Mouse (Mus musculus) embryonic facial prominence, embryonic 15.5 days (tissue): ENCODE data around the gene Slc31a2. TPM values are rescaled to one million over a fixed set of nuclear protein-coding genes. Genes with fewer than 3 reads are reported as not detected.

Experiments used
- ATAC-seq: fragments of 200-750 bp; cut with Nextera tagmentation; 2 replicates; pipeline ENCODE4 v1.8.0; 2017; ENCODE audit warnings: low read depth, moderate TSS enrichment; ENCODE audit not compliant: insufficient number of reproducible peaks, low FRiP score, low TSS enrichment
- H3K27ac ChIP-seq: fragments of 300-500 bp; sonication (generic); replicated peaks from 2 replicates; pipeline ENCODE4 v1.5.1; 2015; ENCODE audit warnings: mild to moderate bottlenecking, inconsistent platforms
- H3K27me3 ChIP-seq: fragments of 300-500 bp; sonication (generic); 2 replicates; pipeline ENCODE4 v1.6.1; 2015; ENCODE audit warnings: inconsistent platforms
- H3K36me3 ChIP-seq: fragments of 300-500 bp; sonication (generic); 2 replicates; pipeline ENCODE4 v1.6.1; 2015; ENCODE audit warnings: mild to moderate bottlenecking, inconsistent platforms
- H3K4me1 ChIP-seq: fragments of 300-500 bp; sonication (generic); 2 replicates; pipeline ENCODE4 v1.6.1; 2015; ENCODE audit warnings: inconsistent platforms
- H3K4me2 ChIP-seq: fragments of 300-500 bp; sonication (generic); replicated peaks from 2 replicates; pipeline ENCODE4 v1.6.1; 2015; ENCODE audit warnings: mild to moderate bottlenecking, inconsistent platforms
- H3K4me3 ChIP-seq: fragments of 300-500 bp; sonication (generic); replicated peaks from 2 replicates; pipeline ENCODE4 v1.5.1; 2015; ENCODE audit warnings: mild to moderate bottlenecking, inconsistent platforms
- H3K9ac ChIP-seq: fragments of 300-500 bp; sonication (generic); 2 replicates; pipeline ENCODE4 v1.6.1; 2015; ENCODE audit warnings: inconsistent platforms
- H3K9me3 ChIP-seq: fragments of 300-500 bp; sonication (generic); replicated peaks from 2 replicates; pipeline ENCODE4 v1.6.1; 2016; ENCODE audit warnings: inconsistent platforms
- WGBS: fragments of 180-500 bp; shearing (Covaris S2); methylation state at CpG from one replicate; pipeline ENCODE4 v1.1.7; 2015; 5-methylcytosine and 5-hydroxymethylcytosine counted together
- polyA plus RNA-seq: library from polyadenylated mRNA; unstranded; fragments of >200 nt; fragmentation: Nextera tagmentation; extraction: Ambion mirVana; gene quantifications from 2 replicates; pipeline ENCODE4 v1.2.1, GENCODE M21; 2015

The Slc31a2 gene
- polyA plus RNA-seq, 1 experiment from 2014 or later, result 38.9 TPM

GRCm38 (mm10) chr4:62322684-62323083 is 60.3 kb downstream of the Slc31a2 start:
- no peak for ATAC-seq
- Histone ChIP-seq H3K36me3 (peaks cover 72% of the 10 kb centered on the region), H3K4me1 (no peaks in the 10 kb centered on the region), H3K9ac (no peak overlapping the region), H3K27me3 (no peaks in the 10 kb centered on the region), H3K4me3 (no peak overlapping the region), H3K27ac (no peak overlapping the region), H3K4me2 (no peak overlapping the region), H3K9me3 (no peaks in the 10 kb centered on the region)
- 86% methylated on average over 3 of the region's 3 CpGs for WGBS

GRCm38 (mm10) chr4:62326111-62326510 is 63.7 kb downstream of the Slc31a2 start:
- H3K9me3 ChIP-seq, result no peaks in the 10 kb centered on the region
- H3K36me3 ChIP-seq, result peaks cover 67% of the 10 kb centered on the region
- H3K4me1 ChIP-seq, result no peaks in the 10 kb centered on the region
- ATAC-seq, result no peak
- no peak overlapping the region for H3K27ac ChIP-seq
- H3K27me3 ChIP-seq, result no peaks in the 10 kb centered on the region
- no peak overlapping the region for H3K4me2 ChIP-seq
- H3K9ac ChIP-seq, result no peak overlapping the region
- no peak overlapping the region for H3K4me3 ChIP-seq

- H3K9me3 ChIP-seq, result no peaks in the 10 kb centered on the region
- no peaks in the 10 kb centered on the region for H3K4me1 ChIP-seq
- no peak overlapping the region for H3K4me2 ChIP-seq
- H3K27me3 ChIP-seq, result no peaks in the 10 kb centered on the region
- peaks cover 50% of the 10 kb centered on the region for H3K36me3 ChIP-seq
- no peak overlapping the region for H3K9ac ChIP-seq
- 81% methylated on average over 6 of the region's 6 CpGs for WGBS
- H3K4me3 ChIP-seq, result no peak overlapping the region
- H3K27ac ChIP-seq, result no peak overlapping the region
- ATAC-seq, result no peak
Observed at GRCm38 (mm10) chr4:62328941-62329660, 66.7 kb downstream of the Slc31a2 start.

- no peak overlapping the region for H3K9ac ChIP-seq
- no peaks in the 10 kb centered on the region for H3K9me3 ChIP-seq
- H3K27me3 ChIP-seq, result no peaks in the 10 kb centered on the region
- H3K27ac ChIP-seq, result no peak overlapping the region
- H3K4me3 ChIP-seq, result no peak overlapping the region
- no peak overlapping the region for H3K4me2 ChIP-seq
- peaks cover 43% of the 10 kb centered on the region for H3K36me3 ChIP-seq
- 81% methylated on average over 5 of the region's 5 CpGs for WGBS
- ATAC-seq, result no peak
- H3K4me1 ChIP-seq, result no peaks in the 10 kb centered on the region
Observed at GRCm38 (mm10) chr4:62331977-62332376, 69.6 kb downstream of the Slc31a2 start.

- Histone ChIP-seq H3K4me1 (no peaks in the 10 kb centered on the region), H3K27me3 (no peaks in the 10 kb centered on the region), H3K9ac (no peak overlapping the region), H3K27ac (no peak overlapping the region), H3K9me3 (no peaks in the 10 kb centered on the region), H3K4me2 (no peak overlapping the region), H3K36me3 (peaks cover 40% of the 10 kb centered on the region), H3K4me3 (no peak overlapping the region)
- WGBS, result 88% methylated on average over 5 of the region's 5 CpGs
- ATAC-seq, result no peak
Observed at GRCm38 (mm10) chr4:62338536-62338935, 76.2 kb downstream of the Slc31a2 start.

- 100% methylated on average over 1 of the region's 1 CpGs for WGBS
- Histone ChIP-seq H3K4me1 (no peaks in the 10 kb centered on the region), H3K9me3 (no peaks in the 10 kb centered on the region), H3K4me2 (no peak overlapping the region), H3K27me3 (no peaks in the 10 kb centered on the region), H3K36me3 (peaks cover 32% of the 10 kb centered on the region), H3K4me3 (no peak overlapping the region), H3K27ac (no peak overlapping the region), H3K9ac (no peak overlapping the region)
- no peak for ATAC-seq
Observed at GRCm38 (mm10) chr4:62344000-62344399, 81.6 kb downstream of the Slc31a2 start.

GRCm38 (mm10) chr4:62345827-62346226 is 83.5 kb downstream of the Slc31a2 start:
- H3K36me3 ChIP-seq, result peaks cover 30% of the 10 kb centered on the region
- no peak for ATAC-seq
- WGBS, result 79% methylated on average over 4 of the region's 4 CpGs
- no peaks in the 10 kb centered on the region for H3K27me3 ChIP-seq
- no peak overlapping the region for H3K27ac ChIP-seq
- H3K4me1 ChIP-seq, result no peaks in the 10 kb centered on the region
- no peak overlapping the region for H3K4me2 ChIP-seq
- H3K4me3 ChIP-seq, result no peak overlapping the region
- H3K9ac ChIP-seq, result no peak overlapping the region
- no peaks in the 10 kb centered on the region for H3K9me3 ChIP-seq

- no peak overlapping the region for H3K4me2 ChIP-seq
- H3K27me3 ChIP-seq, result no peaks in the 10 kb centered on the region
- H3K4me3 ChIP-seq, result no peak overlapping the region
- no peak for ATAC-seq
- H3K9me3 ChIP-seq, result no peaks in the 10 kb centered on the region
- H3K4me1 ChIP-seq, result no peaks in the 10 kb centered on the region
- 73% methylated on average over 9 of the region's 9 CpGs for WGBS
- H3K9ac ChIP-seq, result no peak overlapping the region
- H3K36me3 ChIP-seq, result peaks cover 23% of the 10 kb centered on the region
- H3K27ac ChIP-seq, result no peak overlapping the region
Observed at GRCm38 (mm10) chr4:62347605-62348328, 85.4 kb downstream of the Slc31a2 start.

Other genes with a start within 250 kb of the Slc31a2 start
- gene Mup20, start 208.4 kb upstream of the Slc31a2 start, polyA plus RNA-seq, result not detected in 2 replicates
- not detected in 2 replicates for gene Mup3, start 175.2 kb upstream of the Slc31a2 start, polyA plus RNA-seq
- not detected in 2 replicates for gene Mup21, start 111.7 kb upstream of the Slc31a2 start, polyA plus RNA-seq
- 9.5 and 10.8 TPM in 2 replicates for gene Zfp37, start 31.5 kb upstream of the Slc31a2 start, polyA plus RNA-seq
- 27.6 and 28.3 TPM in 2 replicates for gene Fkbp15, start 98.0 kb downstream of the Slc31a2 start, polyA plus RNA-seq
- 49.3 and 53.2 TPM in 2 replicates for gene Slc31a1, start 98.2 kb downstream of the Slc31a2 start, polyA plus RNA-seq
- gene Cdc26, start 146.1 kb downstream of the Slc31a2 start, polyA plus RNA-seq, result 149 and 153 TPM in 2 replicates
- 19.2 and 19.6 TPM in 2 replicates for gene Prpf4, start 146.2 kb downstream of the Slc31a2 start, polyA plus RNA-seq
- 0.41 TPM in 1 of 2 replicates, not detected in the other for gene Rnf183, start 172.7 kb downstream of the Slc31a2 start, polyA plus RNA-seq
- gene Wdr31, start 208.3 kb downstream of the Slc31a2 start, polyA plus RNA-seq, result 7.3 and 11.2 TPM in 2 replicates
- 14.5 and 16.3 TPM in 2 replicates for gene Bspry, start 217.5 kb downstream of the Slc31a2 start, polyA plus RNA-seq
- 12.2 and 15.7 TPM in 2 replicates for gene Hdhd3, start 240.9 kb downstream of the Slc31a2 start, polyA plus RNA-seq